Mouse (Mus musculus): ENCODE results near the gene Smad6. TPM values are rescaled to one million over a fixed set of nuclear protein-coding genes. Genes with fewer than 3 reads are reported as not detected.

Gene Smad6
- total RNA-seq, 2 experiments from 2014 or later, result 2.6 to 2.9 TPM

DNA sequence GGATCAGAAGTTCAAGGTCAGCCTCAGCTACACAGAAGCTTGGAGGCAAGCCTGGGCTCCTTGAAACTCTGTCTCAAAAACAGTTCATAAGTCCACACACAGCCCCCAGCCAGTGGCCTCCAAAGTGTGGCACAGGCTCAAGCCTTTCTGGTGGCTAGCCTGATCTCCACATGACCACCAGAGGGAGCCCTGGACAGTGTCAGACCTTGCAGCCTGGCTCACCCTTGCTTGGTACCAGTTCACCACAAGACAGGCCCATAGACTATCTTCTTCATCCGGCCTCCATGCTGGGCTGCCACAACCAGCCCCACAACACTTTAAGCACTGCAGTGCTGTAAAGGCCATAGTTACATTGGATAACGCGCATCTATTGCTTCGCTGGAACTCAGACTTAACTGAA lies 103.6 kb downstream of the Smad6 start:
- DNase-seq (ENCODE audit: low spot score in 2 of 2), result peak; percentile 54 to 65

GRCm38 (mm10) chr9:63916441-63916840 lies 105.4 kb downstream of the Smad6 start:
- DNase-seq (ENCODE audit: low spot score in 2 of 2), result no peak

GRCm38 (mm10) chr9:63915976-63916375 lies 105.9 kb downstream of the Smad6 start:
- peak; percentile 32 to 54 for DNase-seq (ENCODE audit: low spot score in 2 of 2)

DNA sequence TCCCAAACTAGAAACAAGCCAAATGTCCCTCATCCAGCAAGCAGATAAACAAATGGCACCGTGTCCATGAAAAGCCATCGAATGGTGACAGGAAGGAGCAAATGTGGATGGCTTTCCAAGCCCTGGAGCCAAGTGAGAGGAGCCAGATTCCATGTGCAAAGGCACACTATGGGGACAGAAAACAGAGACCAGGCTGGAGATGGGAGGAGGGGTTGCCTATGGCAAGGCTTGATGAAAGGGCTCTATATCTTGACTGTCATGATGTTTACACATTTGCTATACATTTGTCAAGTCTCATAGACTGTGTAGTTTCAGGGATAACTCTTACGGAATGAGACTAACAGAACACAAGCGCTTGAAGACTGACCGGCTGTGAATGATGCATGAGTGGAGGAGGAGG lies 106.9 kb downstream of the Smad6 start:
- DNase-seq (ENCODE audit: low spot score in 2 of 2), result no peak

DNA sequence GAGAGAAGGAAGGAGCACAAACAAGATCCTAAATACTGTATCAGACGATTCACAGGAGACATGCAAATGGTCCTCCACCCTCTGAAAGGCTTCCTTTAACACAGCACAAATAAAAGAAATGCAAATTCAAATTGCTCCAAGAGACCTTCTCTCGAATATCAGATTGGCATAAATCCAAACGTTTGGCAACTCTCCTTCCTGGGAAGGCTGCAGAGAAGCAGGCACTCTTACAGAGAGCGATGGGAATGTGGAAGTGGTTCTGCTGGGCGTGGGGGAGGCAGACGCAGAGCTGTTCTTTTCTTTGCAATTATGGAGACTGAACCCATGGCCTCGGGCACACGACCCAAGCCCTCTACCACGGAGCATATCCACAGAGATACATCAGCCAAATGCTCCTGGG lies 109.8 kb downstream of the Smad6 start:
- DNase-seq (ENCODE audit: low spot score in 2 of 2), result no peak

- DNase-seq (ENCODE audit: low spot score in 2 of 2), result peak; percentile 67
Measured at GRCm38 (mm10) chr9:63909618-63910017, 112.2 kb downstream of the Smad6 start.

GRCm38 (mm10) chr9:63904543-63904942 lies 117.3 kb downstream of the Smad6 start:
- no peak for DNase-seq (ENCODE audit: low spot score in 2 of 2)

Other genes with a start within 250 kb of the Smad6 start
- gene Lctl, start 95.1 kb upstream of the Smad6 start, total RNA-seq (2021), result not detected
- gene Zwilch, start 151.0 kb upstream of the Smad6 start, total RNA-seq (2021), result 1 to 10 TPM; 4.8 to 6.2 TPM
- 100 to 1,000 TPM; 513 to 558 TPM for gene Rpl4, start 151.3 kb upstream of the Smad6 start, total RNA-seq (2021)
- 10 to 100 TPM; 14.6 to 19.3 TPM for gene Snapc5, start 157.2 kb upstream of the Smad6 start, total RNA-seq (2021)
- 1 to 10 TPM; 3.2 to 4.3 TPM for gene Uchl4, start 213.1 kb upstream of the Smad6 start, total RNA-seq (2021)
- 100 to 1,000 TPM; 192 to 203 TPM for gene Map2k1, start 231.6 kb upstream of the Smad6 start, total RNA-seq (2021)

All from layer of hippocampus, postnatal 14 days (tissue).